Mouse (Mus musculus): ENCODE results near the gene Cited4. TPM values are rescaled to one million over a fixed set of nuclear protein-coding genes. Genes with fewer than 3 reads are reported as not detected.

Cited4 gene
- total RNA-seq, 2 experiments from 2014 or later, result 13.1 to 16.5 TPM

Other genes starting within 250 kb of the Cited4 start
- under 1 TPM in 1 of 2 experiments, not detected in 1; 0.19 TPM for gene Slfnl1, start 134.3 kb upstream of the Cited4 start, total RNA-seq (2021)
- gene Ctps, start 96.3 kb upstream of the Cited4 start, total RNA-seq (2021), result 10 to 100 TPM; 39.8 to 43.2 TPM
- not detected for gene Gm8439, start 77.8 kb upstream of the Cited4 start, total RNA-seq (2021)
- 1 to 10 TPM; 9.1 TPM for gene Kcnq4, start 82.0 kb downstream of the Cited4 start, total RNA-seq (2021)
- gene Nfyc, start 165.0 kb downstream of the Cited4 start, total RNA-seq (2021), result 10 to 100 TPM; 45.1 to 49.4 TPM
- gene Rims3, start 188.2 kb downstream of the Cited4 start, total RNA-seq (2021), result 100 to 1,000 TPM; 194 to 217 TPM

All from left cerebral cortex, adult 18-20 months (tissue).